Mouse (Mus musculus) limb, embryonic 12.5 days (tissue): ENCODE results near the gene Ccnd3. TPM values are rescaled to one million over a fixed set of nuclear protein-coding genes. Genes with fewer than 3 reads are reported as not detected.

ENCODE experiments used
- ATAC-seq: fragments of 200-750 bp; cut with Nextera tagmentation; 2 replicates; pipeline ENCODE4 v1.8.0; 2017; ENCODE audit warnings: low read depth, moderate TSS enrichment; ENCODE audit not compliant: insufficient number of reproducible peaks, insufficient read depth, low FRiP score, low TSS enrichment
- H3K27ac ChIP-seq: fragments of 300-500 bp; sonication (generic); 2 replicates; pipeline ENCODE4 v1.5.1; 2016; ENCODE audit warnings: mild to moderate bottlenecking, moderate library complexity
- H3K27me3 ChIP-seq: fragments of 300-500 bp; sonication (generic); 2 replicates; pipeline ENCODE4 v1.6.1; 2016; ENCODE audit warnings: mild to moderate bottlenecking, moderate library complexity
- H3K36me3 ChIP-seq: fragments of 300-500 bp; sonication (generic); 2 replicates; pipeline ENCODE4 v1.6.1; 2016; ENCODE audit warnings: mild to moderate bottlenecking, moderate library complexity
- H3K4me1 ChIP-seq: fragments of 300-500 bp; sonication (generic); replicated peaks from 2 replicates; pipeline ENCODE4 v1.6.1; 2016
- H3K4me2 ChIP-seq: fragments of 300-500 bp; sonication (generic); 2 replicates; pipeline ENCODE4 v1.6.1; 2016; ENCODE audit warnings: mild to moderate bottlenecking, moderate library complexity
- H3K4me3 ChIP-seq: fragments of 300-500 bp; sonication (generic); replicated peaks from 2 replicates; pipeline ENCODE4 v1.5.1; 2016; ENCODE audit warnings: mild to moderate bottlenecking
- H3K9ac ChIP-seq: fragments of 300-500 bp; sonication (generic); replicated peaks from 2 replicates; pipeline ENCODE4 v1.6.1; 2016; ENCODE audit warnings: mild to moderate bottlenecking, moderate library complexity
- H3K9me3 ChIP-seq: fragments of 300-500 bp; sonication (generic); 2 replicates; pipeline ENCODE4 v1.6.1; 2016; ENCODE audit warnings: mild to moderate bottlenecking, moderate library complexity
- WGBS: fragments of 180-500 bp; shearing (Covaris S2); methylation state at CpG from one replicate; pipeline ENCODE4 v1.1.7; 2016; 5-methylcytosine and 5-hydroxymethylcytosine counted together
- polyA plus RNA-seq: library from polyadenylated mRNA; unstranded; fragments of >200 nt; fragmentation: Nextera tagmentation; extraction: Ambion mirVana; gene quantifications from 2 replicates; pipeline ENCODE4 v1.2.1, GENCODE M21; 2016

Gene Ccnd3
- polyA plus RNA-seq, 1 experiment from 2014 or later, result 323 TPM

DNA sequence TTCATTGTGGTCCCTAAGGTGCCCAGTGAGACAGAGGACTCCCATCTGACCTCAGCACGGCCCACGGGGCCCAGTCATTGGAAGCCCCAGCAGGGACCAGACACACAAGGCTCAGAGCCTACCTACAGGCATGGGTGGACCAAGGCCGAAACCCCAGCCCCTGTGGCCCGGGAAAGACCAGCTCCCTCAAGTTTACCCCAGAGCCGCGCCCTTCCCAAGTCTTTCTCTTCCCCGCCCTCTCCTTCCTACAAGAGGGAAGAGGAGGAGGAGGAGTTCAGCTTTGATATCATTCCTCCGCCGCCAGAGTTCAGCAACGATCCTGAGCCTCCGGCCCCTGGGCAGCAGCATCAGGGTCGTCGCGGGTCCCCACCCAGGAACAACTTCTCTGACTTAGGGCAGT lies 36.8 kb upstream of the Ccnd3 start:
- ATAC-seq, result no peak
- Histone ChIP-seq H3K27ac (no peak overlapping the region), H3K9me3 (no peaks in the 10 kb centered on the region), H3K36me3 (no peaks in the 10 kb centered on the region), H3K27me3 (peaks cover 83% of the 10 kb centered on the region), H3K4me3 (peak overlapping the region; percentile 29), H3K9ac (no peak overlapping the region; the same call in 1 of the 2 replicates), H3K4me2 (peak overlapping the region; percentile 45), H3K4me1 (peaks cover 33% of the 10 kb centered on the region)
- WGBS, result 12% methylated on average over 14 of the region's 14 CpGs

- WGBS, result 6% methylated on average over 34 of the region's 34 CpGs
- Histone ChIP-seq H3K36me3 (no peaks in the 10 kb centered on the region), H3K9me3 (no peaks in the 10 kb centered on the region), H3K9ac (no peak overlapping the region; the same call in 1 of the 2 replicates), H3K27ac (no peak overlapping the region), H3K4me2 (peak overlapping the region; percentile 45), H3K4me3 (peak overlapping the region; percentile 29), H3K4me1 (peaks cover 33% of the 10 kb centered on the region), H3K27me3 (peaks cover 86% of the 10 kb centered on the region)
- ATAC-seq, result no peak
Observed at GRCm38 (mm10) chr17:47468466-47468865, 36.4 kb upstream of the Ccnd3 start.

GRCm38 (mm10) chr17:47469642-47470041 lies 35.2 kb upstream of the Ccnd3 start:
- Histone ChIP-seq H3K27ac (no peak overlapping the region), H3K36me3 (no peaks in the 10 kb centered on the region), H3K4me2 (no peak overlapping the region), H3K9ac (no peak overlapping the region), H3K4me3 (no peak overlapping the region), H3K27me3 (peaks cover 79% of the 10 kb centered on the region), H3K9me3 (no peaks in the 10 kb centered on the region), H3K4me1 (peaks cover 33% of the 10 kb centered on the region)
- ATAC-seq, result no peak
- WGBS, result 86% methylated on average over 4 of the region's 4 CpGs

DNA sequence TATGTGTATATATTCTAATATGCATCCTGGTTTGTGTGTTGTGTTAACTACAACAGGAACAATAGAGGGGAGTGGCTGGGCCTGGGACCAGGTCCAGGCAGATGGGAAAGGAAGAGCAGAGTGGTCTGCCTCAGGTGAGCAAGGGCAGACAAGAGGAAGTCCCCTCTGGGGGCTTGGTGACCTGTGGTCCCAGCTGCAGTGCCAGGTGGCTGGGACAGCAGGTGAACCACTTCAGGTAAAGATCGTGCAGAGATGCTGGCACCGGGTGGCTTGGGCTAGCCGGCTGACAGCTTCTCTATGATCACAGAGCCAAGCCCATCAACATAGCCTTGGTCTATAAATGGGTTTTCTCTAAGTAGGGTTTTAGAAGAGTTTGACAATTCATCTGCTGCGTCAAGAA lies 34.7 kb upstream of the Ccnd3 start:
- 95% methylated on average over 4 of the region's 4 CpGs for WGBS
- peaks cover 75% of the 10 kb centered on the region for H3K27me3 ChIP-seq
- no peak for ATAC-seq

GRCm38 (mm10) chr17:47470686-47471085 lies 34.2 kb upstream of the Ccnd3 start:
- no peak overlapping the region for H3K27ac ChIP-seq
- no peak overlapping the region for H3K9ac ChIP-seq
- peaks cover 29% of the 10 kb centered on the region for H3K4me1 ChIP-seq
- H3K4me3 ChIP-seq, result no peak overlapping the region
- no peak for ATAC-seq
- no peaks in the 10 kb centered on the region for H3K36me3 ChIP-seq
- no peaks in the 10 kb centered on the region for H3K9me3 ChIP-seq
- H3K27me3 ChIP-seq, result peaks cover 69% of the 10 kb centered on the region
- 82% methylated on average over 5 of the region's 5 CpGs for WGBS
- no peak overlapping the region for H3K4me2 ChIP-seq

More for the DNA sequence above, 34.7 kb upstream of the Ccnd3 start:
- no peak overlapping the region for H3K4me3 ChIP-seq
- no peak overlapping the region for H3K4me2 ChIP-seq
- H3K4me1 ChIP-seq, result peaks cover 33% of the 10 kb centered on the region
- no peaks in the 10 kb centered on the region for H3K36me3 ChIP-seq
- H3K27ac ChIP-seq, result no peak overlapping the region
- H3K9ac ChIP-seq, result no peak overlapping the region
- no peaks in the 10 kb centered on the region for H3K9me3 ChIP-seq

DNA sequence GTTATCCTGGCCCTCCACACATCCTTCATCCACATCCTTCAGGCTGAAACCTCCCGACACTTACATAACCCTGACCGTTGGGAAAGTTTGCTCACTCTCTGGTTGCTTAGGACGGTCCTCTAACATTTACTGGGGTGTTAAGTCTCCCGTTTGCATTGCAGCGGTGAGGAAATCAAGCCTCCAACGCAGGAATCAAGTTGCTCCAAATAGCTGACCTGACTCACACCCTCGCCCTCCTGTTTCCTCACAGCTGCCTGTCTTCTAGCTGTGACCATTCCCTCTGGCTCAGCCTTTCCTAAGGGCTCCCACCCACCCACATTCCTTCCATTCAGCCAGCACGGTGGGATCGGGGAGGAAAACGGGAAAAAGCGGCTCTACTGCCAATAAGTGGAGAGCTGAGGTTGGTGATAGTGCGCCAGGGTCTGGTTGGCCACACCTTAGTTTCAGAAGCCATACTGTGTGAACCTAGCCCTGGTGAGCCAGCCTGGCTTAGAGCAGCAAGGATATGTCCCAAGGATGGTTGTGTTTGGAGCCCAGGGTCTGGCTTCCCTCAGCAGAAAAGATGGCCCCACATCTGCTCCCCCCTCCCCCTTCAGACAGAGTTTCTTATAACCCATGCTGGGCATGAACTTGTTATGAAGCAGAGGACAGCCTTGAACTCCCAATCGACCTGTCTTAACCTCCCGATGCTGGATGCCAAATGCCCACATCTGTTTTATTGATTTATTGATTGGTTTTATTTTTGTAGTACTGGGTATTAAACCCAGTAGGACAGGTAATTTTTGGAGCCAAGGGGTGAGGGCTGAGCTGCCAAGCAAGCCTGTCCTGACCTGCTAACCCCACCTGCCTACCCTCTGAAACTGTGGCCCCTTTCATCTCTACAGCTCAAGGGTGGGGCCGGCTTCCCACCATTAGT lies 32.2 kb upstream of the Ccnd3 start:
- no peak for ATAC-seq
- Histone ChIP-seq H3K4me2 (no peak overlapping the region), H3K27ac (no peak overlapping the region; the same call in 1 of the 2 replicates), H3K27me3 (peaks cover 49% of the 10 kb centered on the region), H3K4me3 (no peak overlapping the region), H3K9ac (no peak overlapping the region), H3K4me1 (peaks cover 21% of the 10 kb centered on the region), H3K9me3 (no peaks in the 10 kb centered on the region), H3K36me3 (no peaks in the 10 kb centered on the region)
- 33% methylated on average over 15 of the region's 15 CpGs for WGBS

DNA sequence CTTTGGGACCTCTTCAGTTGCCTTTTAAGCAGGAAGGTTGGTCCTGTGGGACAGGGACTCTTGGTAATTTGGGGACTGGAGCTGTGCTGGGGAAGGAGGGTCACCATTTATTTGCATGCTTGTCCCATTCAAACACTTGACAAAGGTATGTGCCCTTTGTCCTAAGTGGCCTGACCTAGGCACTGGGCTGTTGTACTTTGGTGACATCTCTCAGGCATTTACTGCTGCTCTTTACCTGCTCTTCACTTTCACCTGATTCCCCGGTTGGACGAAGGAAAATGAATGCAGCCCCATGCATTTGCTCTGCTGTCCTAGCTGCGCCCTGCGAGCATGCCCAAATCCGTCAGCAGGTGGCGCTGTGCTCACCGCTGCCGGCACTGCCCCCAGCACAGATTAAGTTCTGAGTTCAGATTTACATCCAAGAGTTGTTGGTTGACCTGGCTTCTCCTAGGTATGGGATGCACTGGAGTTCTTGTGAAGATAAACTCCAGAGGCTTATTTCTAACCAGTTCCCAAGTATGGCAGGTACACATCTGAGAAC lies 31.3 kb upstream of the Ccnd3 start:
- Histone ChIP-seq H3K9me3 (no peaks in the 10 kb centered on the region), H3K4me1 (peaks cover 14% of the 10 kb centered on the region), H3K4me2 (no peak overlapping the region), H3K36me3 (no peaks in the 10 kb centered on the region), H3K4me3 (no peak overlapping the region), H3K27ac (no peak overlapping the region), H3K9ac (no peak overlapping the region), H3K27me3 (peaks cover 41% of the 10 kb centered on the region)
- no peak for ATAC-seq
- WGBS, result 16% methylated on average over 8 of the region's 8 CpGs

- Histone ChIP-seq H3K4me3 (no peak overlapping the region), H3K9me3 (no peaks in the 10 kb centered on the region), H3K27ac (no peak overlapping the region), H3K36me3 (no peaks in the 10 kb centered on the region), H3K9ac (no peak overlapping the region), H3K27me3 (peaks cover 33% of the 10 kb centered on the region), H3K4me1 (peaks cover 12% of the 10 kb centered on the region), H3K4me2 (no peak overlapping the region)
- ATAC-seq, result no peak
- WGBS, result 80% methylated on average over 4 of the region's 4 CpGs
Observed at GRCm38 (mm10) chr17:47474250-47474649, 30.6 kb upstream of the Ccnd3 start.

- Histone ChIP-seq H3K4me3 (no peak overlapping the region), H3K36me3 (no peaks in the 10 kb centered on the region), H3K9ac (no peak overlapping the region), H3K9me3 (no peaks in the 10 kb centered on the region), H3K4me2 (no peak overlapping the region), H3K4me1 (peaks cover 12% of the 10 kb centered on the region), H3K27ac (no peak overlapping the region), H3K27me3 (peaks cover 24% of the 10 kb centered on the region)
- no peak for ATAC-seq
- 90% methylated on average over 4 of the region's 4 CpGs for WGBS
Observed at GRCm38 (mm10) chr17:47475181-47475580, 29.7 kb upstream of the Ccnd3 start.

DNA sequence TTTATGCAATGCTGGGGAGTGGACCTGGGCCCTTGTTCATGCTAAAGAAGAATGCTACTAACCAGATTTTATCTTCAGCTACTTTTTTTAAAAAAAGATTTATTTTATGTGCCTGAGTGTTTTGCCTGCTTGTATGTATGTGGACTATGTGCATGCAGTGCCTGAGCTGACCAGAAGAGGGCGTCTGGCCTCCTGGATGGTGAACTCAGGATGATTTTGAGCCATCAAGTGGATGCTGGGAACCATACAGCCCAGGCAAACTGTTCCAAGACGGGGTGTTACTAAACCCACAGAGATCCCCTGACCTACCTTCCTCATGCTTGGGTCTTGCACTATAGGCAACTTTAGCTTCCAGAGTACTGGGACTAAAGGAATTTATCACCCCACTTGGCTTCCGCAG lies 29.1 kb upstream of the Ccnd3 start:
- WGBS, result 64% methylated on average over 3 of the region's 3 CpGs
- no peak for ATAC-seq
- H3K27me3 ChIP-seq, result peaks cover 19% of the 10 kb centered on the region

GRCm38 (mm10) chr17:47479887-47480286 lies 25.0 kb upstream of the Ccnd3 start:
- WGBS, result 46% methylated on average over 3 of the region's 3 CpGs
- ATAC-seq, result no peak
- Histone ChIP-seq H3K27me3 (no peaks in the 10 kb centered on the region), H3K36me3 (no peaks in the 10 kb centered on the region), H3K27ac (no peak overlapping the region), H3K4me1 (peaks cover 8% of the 10 kb centered on the region), H3K4me2 (no peak overlapping the region), H3K9ac (no peak overlapping the region), H3K9me3 (no peaks in the 10 kb centered on the region), H3K4me3 (no peak overlapping the region)

More for the DNA sequence above, 29.1 kb upstream of the Ccnd3 start:
- no peak overlapping the region for H3K4me3 ChIP-seq
- H3K27ac ChIP-seq, result no peak overlapping the region
- no peaks in the 10 kb centered on the region for H3K9me3 ChIP-seq
- peaks cover 9% of the 10 kb centered on the region for H3K4me1 ChIP-seq
- H3K9ac ChIP-seq, result no peak overlapping the region
- no peaks in the 10 kb centered on the region for H3K36me3 ChIP-seq
- H3K4me2 ChIP-seq, result no peak overlapping the region
